Mouse (Mus musculus): ENCODE results near the gene Itga11. TPM values are rescaled to one million over a fixed set of nuclear protein-coding genes. Genes with fewer than 3 reads are reported as not detected.

Gene Itga11
- polyA plus RNA-seq, 1 experiment from 2014 or later, result 0.05 TPM

- Histone ChIP-seq H3K36me3 (replicated peaks; ENCODE audit: insufficient read depth, low read length) (no peaks in the 10 kb centered on the region), H3K4me2 (ENCODE audit: low read depth, low read length) (no peak overlapping the region), H3K9me3 (ENCODE audit: low read length) (no peaks in the 10 kb centered on the region), H3K9ac (replicated peaks) (no peak overlapping the region), H3K27me3 (ENCODE audit: insufficient read depth, low read length) (no peaks in the 10 kb centered on the region), H3K4me1 (ENCODE audit: insufficient read depth) (no peaks in the 10 kb centered on the region), H3K27ac (ENCODE audit: low read depth) (no peak overlapping the region), H3K4me3 (ENCODE audit: low read depth, low read length) (no peak overlapping the region)
- WGBS (ENCODE audit: insufficient replicate concordance), result 71% methylated on average over 6 of the region's 6 CpGs
- TF ChIP-seq CTCF (IDR thresholded peaks at IDR 0.05; ENCODE audit: low read depth) (no peak), EP300 (IDR thresholded peaks at IDR 0.05; ENCODE audit: low read depth) (no peak)
- ATAC-seq (no peak), DNase-seq (no peak)
Measured at GRCm38 (mm10) chr9:62645716-62646400, 31.8 kb upstream of the Itga11 start.

- Histone ChIP-seq H3K9me3 (ENCODE audit: low read length) (no peaks in the 10 kb centered on the region), H3K27me3 (ENCODE audit: insufficient read depth, low read length) (no peaks in the 10 kb centered on the region), H3K9ac (replicated peaks) (no peak overlapping the region), H3K4me1 (ENCODE audit: insufficient read depth) (no peaks in the 10 kb centered on the region), H3K4me3 (ENCODE audit: low read depth, low read length) (no peak overlapping the region), H3K4me2 (ENCODE audit: low read depth, low read length) (no peak overlapping the region), H3K36me3 (replicated peaks; ENCODE audit: insufficient read depth, low read length) (no peaks in the 10 kb centered on the region), H3K27ac (ENCODE audit: low read depth) (no peak overlapping the region)
- TF ChIP-seq EP300 (IDR thresholded peaks at IDR 0.05; ENCODE audit: low read depth) (no peak), CTCF (IDR thresholded peaks at IDR 0.05; ENCODE audit: low read depth) (no peak)
- no peak for ATAC-seq
- no peak for DNase-seq
- WGBS (ENCODE audit: insufficient replicate concordance), result 61% methylated on average over 7 of the region's 7 CpGs
Measured at GRCm38 (mm10) chr9:62646721-62647183, 30.9 kb upstream of the Itga11 start.

DNA sequence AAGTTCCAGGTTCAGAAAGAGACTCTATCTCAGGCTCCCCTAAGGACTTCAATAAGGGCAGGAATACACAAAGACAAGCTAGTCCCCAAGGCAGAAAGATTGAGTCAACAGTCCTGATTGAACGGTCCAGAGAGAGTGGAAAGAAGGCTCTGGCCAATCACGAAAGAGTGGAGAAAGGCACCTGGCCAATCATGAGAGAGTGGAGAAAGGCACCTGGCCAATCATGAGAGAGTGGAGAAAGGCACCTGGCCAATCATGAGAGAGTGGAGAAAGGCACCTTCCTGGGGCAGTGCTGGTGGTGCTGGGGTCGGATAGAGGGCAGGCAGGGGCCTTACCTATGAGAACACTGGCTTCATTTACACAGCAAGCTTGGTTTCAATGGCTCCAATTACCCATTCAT, 28.2 kb upstream of the Itga11 start:
- no peaks in the 10 kb centered on the region for H3K27me3 ChIP-seq (ENCODE audit: insufficient read depth, low read length)
- no peak overlapping the region for H3K4me3 ChIP-seq (ENCODE audit: low read depth, low read length)
- TF ChIP-seq CTCF (IDR thresholded peaks at IDR 0.05; ENCODE audit: low read depth) (no peak), EP300 (IDR thresholded peaks at IDR 0.05; ENCODE audit: low read depth) (no peak)
- no peak overlapping the region for H3K27ac ChIP-seq (ENCODE audit: low read depth)
- H3K4me2 ChIP-seq (ENCODE audit: low read depth, low read length), result no peak overlapping the region
- 90% methylated on average over 3 of the region's 3 CpGs for WGBS (ENCODE audit: insufficient replicate concordance)
- H3K9me3 ChIP-seq (ENCODE audit: low read length), result no peaks in the 10 kb centered on the region
- H3K9ac ChIP-seq (replicated peaks), result no peak overlapping the region
- no peaks in the 10 kb centered on the region for H3K4me1 ChIP-seq (ENCODE audit: insufficient read depth)
- DNase-seq (no peak), ATAC-seq (no peak)
- H3K36me3 ChIP-seq (replicated peaks; ENCODE audit: insufficient read depth, low read length), result no peaks in the 10 kb centered on the region

DNA sequence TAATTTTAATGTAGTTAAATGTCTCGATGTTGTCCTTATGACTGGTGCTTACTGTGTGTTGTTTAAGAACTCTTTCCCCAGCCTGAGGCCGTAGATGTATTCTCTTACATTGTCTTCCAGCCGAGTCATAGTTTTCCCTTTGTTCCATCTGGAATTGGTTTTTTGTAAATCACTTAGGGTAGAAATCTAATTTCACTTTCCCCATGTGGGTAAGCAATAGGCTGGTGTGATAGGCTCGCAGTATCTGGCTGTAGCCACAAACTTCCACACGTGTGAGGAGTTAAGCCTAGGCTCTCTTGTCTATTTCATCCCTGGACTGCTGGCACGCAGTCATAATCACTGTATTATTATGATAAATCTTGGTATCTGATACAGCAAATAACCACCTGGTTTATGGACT, 26.9 kb upstream of the Itga11 start:
- WGBS (ENCODE audit: insufficient replicate concordance), result 77% methylated on average over 6 of the region's 6 CpGs
- no peak for DNase-seq
- Histone ChIP-seq H3K27me3 (ENCODE audit: insufficient read depth, low read length) (no peaks in the 10 kb centered on the region), H3K9me3 (ENCODE audit: low read length) (no peaks in the 10 kb centered on the region), H3K4me1 (ENCODE audit: insufficient read depth) (no peaks in the 10 kb centered on the region), H3K36me3 (replicated peaks; ENCODE audit: insufficient read depth, low read length) (no peaks in the 10 kb centered on the region), H3K4me2 (ENCODE audit: low read depth, low read length) (no peak overlapping the region), H3K4me3 (ENCODE audit: low read depth, low read length) (no peak overlapping the region), H3K27ac (ENCODE audit: low read depth) (no peak overlapping the region), H3K9ac (replicated peaks) (no peak overlapping the region)
- TF ChIP-seq CTCF (IDR thresholded peaks at IDR 0.05; ENCODE audit: low read depth), result no peak
- TF ChIP-seq EP300 (IDR thresholded peaks at IDR 0.05; ENCODE audit: low read depth), result no peak
- no peak for ATAC-seq

DNA sequence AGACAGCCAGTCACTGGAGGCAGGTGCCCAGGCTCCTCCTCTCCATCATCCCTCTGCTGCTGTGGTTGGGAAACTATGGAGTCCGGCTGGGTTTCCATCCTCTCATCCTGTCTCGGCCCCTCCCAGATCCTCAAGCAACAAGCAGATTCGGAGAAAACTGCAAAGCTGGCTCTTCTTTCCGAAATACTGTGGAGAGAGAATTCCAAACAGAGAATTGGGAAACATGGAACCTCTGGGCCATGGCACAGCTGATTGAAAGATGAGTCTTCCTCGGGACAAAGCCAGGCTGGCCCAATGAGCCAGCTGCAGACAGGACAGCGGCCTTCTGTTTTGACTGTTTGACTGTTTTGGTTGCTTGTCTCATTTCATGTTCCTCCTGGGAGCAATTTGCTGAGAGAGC, 23.3 kb upstream of the Itga11 start:
- H3K36me3 ChIP-seq (replicated peaks; ENCODE audit: insufficient read depth, low read length), result no peaks in the 10 kb centered on the region
- ATAC-seq (no peak), DNase-seq (no peak)
- H3K9ac ChIP-seq (replicated peaks), result no peak overlapping the region
- H3K4me3 ChIP-seq (ENCODE audit: low read depth, low read length), result no peak overlapping the region
- H3K4me1 ChIP-seq (ENCODE audit: insufficient read depth), result no peaks in the 10 kb centered on the region
- no peaks in the 10 kb centered on the region for H3K27me3 ChIP-seq (ENCODE audit: insufficient read depth, low read length)
- no peaks in the 10 kb centered on the region for H3K9me3 ChIP-seq (ENCODE audit: low read length)
- no peak overlapping the region for H3K27ac ChIP-seq (ENCODE audit: low read depth)
- no peak for TF ChIP-seq CTCF (IDR thresholded peaks at IDR 0.05; ENCODE audit: low read depth)
- no peak for TF ChIP-seq EP300 (IDR thresholded peaks at IDR 0.05; ENCODE audit: low read depth)
- WGBS (ENCODE audit: insufficient replicate concordance), result 68% methylated on average over 6 of the region's 6 CpGs
- H3K4me2 ChIP-seq (ENCODE audit: low read depth, low read length), result no peak overlapping the region

DNA sequence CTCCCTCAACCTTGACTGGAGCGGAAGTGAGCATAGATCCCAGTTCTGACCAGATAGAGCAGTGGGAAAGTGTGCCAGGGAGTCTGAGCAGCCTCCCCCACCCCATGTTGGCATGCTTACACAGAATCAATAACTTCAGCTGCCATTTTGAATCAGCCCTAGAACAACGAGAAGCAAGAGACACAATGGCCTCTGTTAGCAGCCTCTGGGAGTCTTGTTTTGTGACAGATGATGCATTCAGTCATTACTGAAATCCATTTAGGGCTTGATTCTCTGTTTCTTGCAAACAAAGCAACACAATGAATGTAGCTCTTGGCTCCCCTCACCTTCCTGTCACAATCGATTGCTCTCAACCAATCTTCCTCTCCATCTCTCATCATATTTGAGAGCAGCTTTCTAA, 19.6 kb upstream of the Itga11 start:
- TF ChIP-seq CTCF (IDR thresholded peaks at IDR 0.05; ENCODE audit: low read depth) (no peak), EP300 (IDR thresholded peaks at IDR 0.05; ENCODE audit: low read depth) (no peak)
- Histone ChIP-seq H3K4me3 (ENCODE audit: low read depth, low read length) (no peak overlapping the region), H3K9me3 (ENCODE audit: low read length) (no peaks in the 10 kb centered on the region), H3K4me2 (ENCODE audit: low read depth, low read length) (no peak overlapping the region), H3K4me1 (ENCODE audit: insufficient read depth) (no peaks in the 10 kb centered on the region), H3K27me3 (ENCODE audit: insufficient read depth, low read length) (no peaks in the 10 kb centered on the region), H3K36me3 (replicated peaks; ENCODE audit: insufficient read depth, low read length) (no peaks in the 10 kb centered on the region), H3K9ac (replicated peaks) (no peak overlapping the region), H3K27ac (ENCODE audit: low read depth) (no peak overlapping the region)
- DNase-seq (no peak), ATAC-seq (no peak)
- WGBS (ENCODE audit: insufficient replicate concordance), result 82% methylated on average over 3 of the region's 3 CpGs

Data from liver, postnatal 0 days (tissue).